In the genomic region with DNA sequence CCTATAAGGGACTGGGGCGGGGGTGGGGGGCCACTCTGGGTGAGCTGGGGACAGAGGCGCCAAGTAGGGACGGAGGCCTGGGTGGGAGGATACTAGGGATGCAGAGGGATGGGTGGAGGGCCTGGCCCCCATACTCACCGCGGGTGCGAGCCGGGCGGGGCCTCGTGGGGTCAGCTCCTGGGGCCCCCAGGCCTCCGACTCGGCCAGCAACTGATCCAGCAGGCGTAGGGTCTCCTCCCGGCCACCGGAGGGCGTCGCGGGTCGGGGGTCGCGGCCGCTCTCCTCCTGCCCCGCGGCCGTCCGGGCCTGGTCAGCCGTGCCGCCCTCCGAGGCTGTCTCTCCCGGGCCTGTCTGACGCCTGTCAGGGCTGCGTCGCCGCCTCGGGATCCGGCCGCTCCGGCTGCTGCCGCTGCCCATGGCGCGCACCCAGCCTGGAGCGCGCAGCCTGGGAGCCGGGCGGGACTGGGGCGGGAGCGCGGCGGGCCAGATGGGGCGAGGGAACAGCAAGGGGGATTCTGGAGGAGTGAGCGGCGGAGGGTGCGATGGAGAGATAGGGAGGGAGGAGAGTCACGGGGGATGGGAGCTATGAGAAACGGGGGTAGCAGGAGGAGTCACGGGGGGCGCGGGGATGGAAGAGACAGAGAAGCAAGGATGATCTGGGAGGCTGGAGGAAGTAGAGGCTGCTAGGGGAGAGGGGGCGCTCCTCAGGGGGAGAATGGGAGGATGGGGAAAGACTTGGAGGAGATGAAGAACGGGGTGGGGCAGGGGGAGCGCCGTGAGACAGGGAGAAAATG, we compare ENCODE assay signal across 8 mouse cellular contexts. TPM values are rescaled to one million over a fixed set of nuclear protein-coding genes. Genes with fewer than 3 reads are reported as not detected.
A peak's percentile ranks its signal among the peaks of the same experiment; 100 is the strongest.
DNase-seq lines count a peak whose midpoint lies in the region; ATAC-seq lines count a peak whose summit lies in the region.

No protein-coding gene starts in this region.

- DNase-seq in heart, adult 18-20 months, result peak; percentile 45 to 57
- no peak for DNase-seq in heart, postnatal 25 days (ENCODE audit: low spot score)
- DNase-seq in adrenal gland, adult 2 months, result peak; percentile 40
- DNase-seq in right cerebral cortex, postnatal 14 days, result peak; percentile 50
- no peak for DNase-seq in thymus, postnatal 36 days

- peak overlapping the region; percentile 69 for H3K4me3 ChIP-seq in forebrain, embryonic 16.5 days (replicated peaks; ENCODE audit: low read length)
- H3K4me3 ChIP-seq in intestine, embryonic 15.5 days (replicated peaks), result peak overlapping the region; percentile 58
- H3K4me3 ChIP-seq in liver, embryonic 15.5 days (replicated peaks), result peak overlapping the region; percentile 52

- 2% methylated on average over 60 of the region's 61 CpGs for WGBS in forebrain, embryonic 16.5 days
- WGBS in intestine, embryonic 15.5 days, result 2% methylated on average over 56 of the region's 61 CpGs
- 3% methylated on average over 60 of the region's 61 CpGs for WGBS in liver, embryonic 15.5 days (ENCODE audit: insufficient replicate concordance)

- H3K36me3 ChIP-seq in forebrain, embryonic 16.5 days (ENCODE audit: control insufficient read depth, insufficient read depth), result no peaks in the 10 kb centered on the region
- H3K36me3 ChIP-seq in intestine, embryonic 15.5 days, result no peaks in the 10 kb centered on the region
- no peaks in the 10 kb centered on the region for H3K36me3 ChIP-seq in liver, embryonic 15.5 days (replicated peaks)

- no peak overlapping the region for H3K27ac ChIP-seq in forebrain, embryonic 16.5 days (ENCODE audit: low read length)
- no peak overlapping the region for H3K27ac ChIP-seq in intestine, embryonic 15.5 days
- no peak overlapping the region for H3K27ac ChIP-seq in liver, embryonic 15.5 days (replicated peaks)

- intact Hi-C loops in heart, postnatal 25 days (cut with DNase I), result loop anchor here (2.0 to 5.0 kb wide), 2 partner anchors 26 to 78 kb away; no protein-coding TSS in a partner anchor

- no peaks in the 10 kb centered on the region; the same call in 1 of the 2 replicates for H3K27me3 ChIP-seq in forebrain, embryonic 16.5 days (replicated peaks; ENCODE audit: control insufficient read depth, insufficient read depth, low read length)
- H3K27me3 ChIP-seq in intestine, embryonic 15.5 days (replicated peaks), result peaks cover 3% of the 10 kb centered on the region; the same call in 1 of the 2 replicates
- peaks cover 61% of the 10 kb centered on the region for H3K27me3 ChIP-seq in liver, embryonic 15.5 days

- H3K4me2 ChIP-seq in forebrain, embryonic 16.5 days (ENCODE audit: low read length), result peak overlapping the region; percentile 87
- H3K4me2 ChIP-seq in intestine, embryonic 15.5 days (replicated peaks), result peak overlapping the region; percentile 96
- H3K4me2 ChIP-seq in liver, embryonic 15.5 days, result peak overlapping the region; percentile 63

- H3K9me3 ChIP-seq in forebrain, embryonic 16.5 days (ENCODE audit: control insufficient read depth, low read length), result no peaks in the 10 kb centered on the region
- no peaks in the 10 kb centered on the region for H3K9me3 ChIP-seq in intestine, embryonic 15.5 days
- H3K9me3 ChIP-seq in liver, embryonic 15.5 days (replicated peaks), result no peaks in the 10 kb centered on the region

- H3K9ac ChIP-seq in forebrain, embryonic 16.5 days (replicated peaks; ENCODE audit: low read depth, low read length), result peak overlapping the region; percentile 73
- H3K9ac ChIP-seq in intestine, embryonic 15.5 days, result peak overlapping the region; percentile 71
- H3K9ac ChIP-seq in liver, embryonic 15.5 days, result peak overlapping the region; percentile 37; the same call in 1 of the 2 replicates

- peak; percentile 85 for ATAC-seq in forebrain, embryonic 16.5 days
- ATAC-seq in intestine, embryonic 15.5 days, result peak; percentile 44
- ATAC-seq in liver, embryonic 15.5 days (ENCODE audit: insufficient read depth), result peak; percentile 24; the same call in 1 of the 2 replicates

- peaks cover 20% of the 10 kb centered on the region for H3K4me1 ChIP-seq in forebrain, embryonic 16.5 days (replicated peaks; ENCODE audit: control insufficient read depth, insufficient read depth, low read length)
- H3K4me1 ChIP-seq in intestine, embryonic 15.5 days (replicated peaks), result peaks cover 23% of the 10 kb centered on the region
- H3K4me1 ChIP-seq in liver, embryonic 15.5 days (replicated peaks), result peaks cover 28% of the 10 kb centered on the region

RNA-seq across cellular contexts. Expression of gene Cys1, which starts 0.9 kb away (rescaled TPM):
- total RNA-seq in heart, adult 18-20 months (2021), result 1 to 10 TPM; 3.3 to 3.9 TPM
- total RNA-seq in heart, postnatal 25 days (2021), result 1 to 10 TPM; 3.4 to 8.0 TPM
- 1 to 10 TPM; 2.4 to 4.5 TPM for total RNA-seq in adrenal gland, adult 2 months (2021)
- 5.6 and 6.0 TPM in 2 replicates for polyA plus RNA-seq in adrenal gland, adult 2 months (2012; rRNA removed)
- polyA plus RNA-seq in forebrain, embryonic 16.5 days (2015; fragmentation: Nextera tagmentation; extraction: Ambion mirVana), result 2.1 TPM in 2 replicates
- 2.1 and 2.3 TPM in 2 replicates for polyA plus RNA-seq in intestine, embryonic 15.5 days (2015; fragmentation: Nextera tagmentation; extraction: Ambion mirVana)
- 0.61 and 0.76 TPM in 2 replicates for polyA plus RNA-seq in liver, embryonic 15.5 days (2015; fragmentation: Nextera tagmentation; extraction: Ambion mirVana)

RNA-seq across cellular contexts. Expression of gene Rrm2, which starts 27.4 kb away (rescaled TPM):
- 1 to 10 TPM; 2.0 to 3.4 TPM for total RNA-seq in heart, adult 18-20 months (2021)
- total RNA-seq in heart, postnatal 25 days (2021), result 1 to 10 TPM; 3.6 to 4.8 TPM
- total RNA-seq in adrenal gland, adult 2 months (2021), result 1 to 10 TPM; 7.7 to 9.1 TPM
- polyA plus RNA-seq in adrenal gland, adult 2 months (2012; rRNA removed), result 2.8 and 6.0 TPM in 2 replicates
- 138 and 169 TPM in 2 replicates for polyA plus RNA-seq in forebrain, embryonic 16.5 days (2015; fragmentation: Nextera tagmentation; extraction: Ambion mirVana)
- 161 and 178 TPM in 2 replicates for polyA plus RNA-seq in intestine, embryonic 15.5 days (2015; fragmentation: Nextera tagmentation; extraction: Ambion mirVana)
- polyA plus RNA-seq in liver, embryonic 15.5 days (2015; fragmentation: Nextera tagmentation; extraction: Ambion mirVana), result 444 and 469 TPM in 2 replicates

RNA-seq across cellular contexts. Expression of gene Klf11, which starts 29.6 kb away (rescaled TPM):
- total RNA-seq in heart, adult 18-20 months (2021), result 10 to 100 TPM; 11.6 to 12.4 TPM
- total RNA-seq in heart, postnatal 25 days (2021), result 10 to 100 TPM in 1 of 2 experiments, 1 to 10 TPM in 1; 10.0 to 14.9 TPM
- 10 to 100 TPM; 10.4 to 13.5 TPM for total RNA-seq in adrenal gland, adult 2 months (2021)
- 8.3 and 9.1 TPM in 2 replicates for polyA plus RNA-seq in adrenal gland, adult 2 months (2012; rRNA removed)
- polyA plus RNA-seq in forebrain, embryonic 16.5 days (2015; fragmentation: Nextera tagmentation; extraction: Ambion mirVana), result 19.1 and 20.1 TPM in 2 replicates
- polyA plus RNA-seq in intestine, embryonic 15.5 days (2015; fragmentation: Nextera tagmentation; extraction: Ambion mirVana), result 8.9 and 10.9 TPM in 2 replicates
- polyA plus RNA-seq in liver, embryonic 15.5 days (2015; fragmentation: Nextera tagmentation; extraction: Ambion mirVana), result 9.3 and 10.2 TPM in 2 replicates

Comparison
In these comparisons a context has a peak if more than half of its experiments do, and no peak if none do; other contexts are left out.
1. DNase-seq: peak in heart, adult 18-20 months (2 of 2), adrenal gland, adult 2 months (single experiment) and right cerebral cortex, postnatal 14 days (single experiment); none in heart, postnatal 25 days (single experiment) and thymus, postnatal 36 days (0 of 2).
2. ATAC-seq: peak in every context shown above with its lines; median percentile 85 in forebrain, embryonic 16.5 days; 44 in intestine, embryonic 15.5 days; 24 in liver, embryonic 15.5 days.
3. RNA of gene Rrm2, which starts 27.4 kb away (polyA plus RNA-seq): 444 to 469 TPM in liver, embryonic 15.5 days, 161 to 178 TPM in intestine, embryonic 15.5 days and 138 to 169 TPM in forebrain, embryonic 16.5 days; 2.8 to 6.0 TPM in adrenal gland, adult 2 months; every median in the first group is over 10 times any median in the second.
4. Peak in every context shown above with its lines, with median percentiles within 50 percentile points of each other: H3K4me2 ChIP-seq, H3K4me3 ChIP-seq and H3K9ac ChIP-seq.